Mouse (Mus musculus): ENCODE data around the gene Nkpd1.
"Not testable (repeated sequence)": the region's sequence is repeated elsewhere in the genome, so short reads cannot be mapped to it uniquely, and the experiment has no call there.

The Nkpd1 gene

DNA sequence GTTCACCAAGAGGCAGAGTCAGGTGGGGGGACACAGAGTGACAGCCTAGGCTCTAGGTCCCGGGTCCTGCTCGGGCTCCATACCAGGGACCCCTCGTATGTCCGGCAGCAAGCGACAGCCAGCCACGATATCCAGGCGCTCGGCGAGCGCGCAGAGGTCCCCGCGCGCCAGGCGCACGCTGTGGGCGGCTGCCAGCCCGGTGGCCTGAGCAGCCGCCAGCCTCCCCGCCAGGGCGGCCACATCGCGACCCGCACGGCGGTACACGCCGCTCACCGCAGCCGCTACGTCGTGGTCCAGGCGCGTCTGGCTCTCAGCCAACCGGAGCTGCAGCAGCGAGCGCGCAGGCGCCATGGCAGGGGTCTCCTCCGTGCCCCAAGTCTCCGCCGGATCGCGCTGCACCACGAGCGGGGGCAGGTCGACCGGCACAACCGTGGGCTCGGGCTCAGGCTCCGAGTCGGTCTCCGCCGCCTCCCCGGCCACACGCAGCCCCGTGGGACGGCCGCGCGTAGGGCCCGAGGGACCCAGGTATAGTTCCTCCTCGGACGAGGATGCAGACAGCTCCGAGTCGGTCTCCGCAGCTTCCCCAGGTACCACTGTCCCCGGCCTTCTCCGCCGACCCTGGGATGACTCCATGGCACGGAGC is 10.5 kb upstream of the Nkpd1 start:
- DNase-seq = no peak

DNA sequence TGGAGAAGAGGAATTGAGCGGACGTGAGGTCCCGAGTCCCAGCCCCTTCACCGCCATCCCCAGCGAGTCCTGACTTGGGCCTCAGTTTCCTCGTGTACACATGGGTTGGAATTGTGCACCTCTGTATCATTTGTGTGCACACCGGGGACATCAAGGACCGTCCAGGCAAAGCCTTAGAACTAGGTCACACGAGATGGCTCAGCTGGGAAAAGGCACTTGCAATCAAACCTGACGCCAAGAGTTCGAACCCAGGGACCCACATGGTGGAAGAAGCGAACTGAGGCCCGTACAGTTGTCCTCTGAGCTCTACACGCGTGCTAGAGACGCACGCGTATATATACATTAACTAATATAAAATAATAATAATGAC is 10.0 kb upstream of the Nkpd1 start:
- no peak for DNase-seq

DNA sequence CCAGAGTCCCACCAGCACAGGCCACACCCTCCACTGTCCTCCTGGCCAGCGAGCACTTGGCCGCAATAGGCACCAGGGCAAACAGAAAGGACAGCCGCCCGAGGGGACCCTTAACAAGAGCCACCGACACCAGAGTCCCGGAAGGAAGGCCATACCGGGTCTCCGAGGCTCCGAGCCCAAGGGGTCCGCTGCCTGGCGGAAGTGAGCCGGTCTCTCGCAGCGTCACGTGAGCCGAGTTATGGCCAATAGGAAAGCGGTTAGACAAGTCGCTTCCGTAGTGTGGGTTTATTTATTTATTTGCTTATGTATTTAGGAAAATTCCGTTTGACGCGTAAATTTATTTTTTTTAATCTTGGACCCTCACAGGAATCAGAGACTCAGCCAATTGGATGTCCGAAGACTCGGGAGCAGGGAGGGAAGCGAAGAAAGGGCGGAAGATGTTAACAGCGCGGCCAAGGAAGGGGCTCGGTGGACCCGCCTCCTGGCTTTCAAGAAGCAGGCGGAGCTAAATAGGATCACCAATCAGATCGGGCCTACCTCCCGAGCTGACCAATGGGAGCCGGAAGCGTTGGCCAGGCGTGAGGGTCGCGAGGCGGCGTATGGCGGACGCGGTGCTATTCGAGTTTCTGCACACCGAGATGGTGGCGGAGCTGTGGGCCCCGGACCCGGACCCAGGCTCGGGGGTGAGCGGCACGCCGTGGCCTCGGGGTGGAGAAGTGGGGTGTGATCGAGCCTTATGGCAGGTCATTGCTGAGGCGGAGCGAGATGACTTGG is 9.3 kb upstream of the Nkpd1 start, which contains the start of the genes Bloc1s3 and Trappc6a:
Gene Bloc1s3 (minus strand): TSS at position 218 of the 774 bp plus-strand sequence.
Gene Trappc6a (plus strand): TSS at position 246 of the 774 bp plus-strand sequence.
- peak; percentile 95 for DNase-seq

DNA sequence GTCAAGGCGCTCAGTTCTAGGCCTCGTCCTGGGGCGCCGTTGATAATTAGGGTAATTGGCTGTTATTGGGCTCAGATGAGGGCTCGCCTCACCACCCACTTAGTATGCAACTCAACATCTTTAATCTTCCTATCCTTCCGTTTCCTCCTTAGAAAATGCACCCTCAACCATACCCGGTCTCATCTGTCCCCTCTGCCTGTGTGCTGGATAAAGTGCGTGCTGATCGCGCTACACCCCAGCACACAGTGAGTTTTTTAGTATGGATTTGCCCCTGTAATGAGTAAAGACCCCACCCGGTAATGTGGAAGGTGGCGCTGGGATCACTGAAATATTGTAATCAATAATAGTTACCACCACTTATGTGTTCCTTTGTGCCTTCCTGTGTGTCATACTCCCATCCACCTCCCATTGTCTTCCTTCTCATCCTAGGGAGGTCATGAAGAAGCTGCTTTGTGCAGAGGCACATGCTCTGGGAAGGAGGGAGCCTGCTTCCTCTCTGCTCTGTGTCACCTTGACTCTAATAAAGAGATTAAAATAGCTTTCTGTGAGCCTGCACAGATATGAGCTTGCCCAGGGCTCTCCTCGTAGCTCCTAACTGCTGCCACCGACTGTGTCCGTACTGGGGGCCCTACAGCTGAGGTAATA is 8.6 kb upstream of the Nkpd1 start:
- DNase-seq = no peak

DNA sequence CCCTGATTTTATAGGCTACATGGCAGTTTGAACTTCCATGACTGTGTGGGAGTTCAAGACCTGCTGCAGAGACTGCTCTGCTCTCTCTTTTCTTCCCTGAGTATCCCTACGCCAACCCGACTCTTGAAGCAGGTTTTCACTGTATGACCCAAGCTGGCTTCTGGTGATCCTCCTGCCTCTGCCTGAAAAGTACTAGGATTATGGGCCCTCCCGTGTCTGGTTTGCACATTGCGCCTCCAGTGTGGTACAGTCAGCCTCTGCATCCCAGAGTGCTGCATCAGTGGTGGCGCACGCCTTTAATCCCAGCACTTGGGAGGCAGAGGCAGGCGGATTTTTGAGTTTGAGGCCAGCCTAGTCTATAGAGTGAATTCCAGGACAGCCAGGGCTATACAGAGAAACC is 7.9 kb upstream of the Nkpd1 start:
- no peak for DNase-seq

DNA sequence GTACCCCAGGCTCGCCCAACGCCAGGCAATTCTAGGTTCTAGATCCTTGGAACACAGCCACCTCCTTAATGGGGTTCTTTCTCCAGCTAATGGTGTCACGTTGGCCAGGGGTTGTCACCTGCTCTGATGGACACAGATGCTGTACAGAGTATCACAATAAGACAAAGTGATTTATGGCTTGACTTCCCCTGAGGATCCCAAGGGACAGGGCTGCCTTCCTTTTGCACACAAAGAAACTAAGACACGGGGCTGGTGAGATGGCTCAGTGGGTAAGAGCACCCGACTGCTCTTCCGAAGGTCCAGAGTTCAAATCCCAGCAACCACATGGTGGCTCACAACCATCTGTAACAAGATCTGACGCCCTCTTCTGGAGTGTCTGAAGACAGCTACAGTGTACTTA is 5.7 kb upstream of the Nkpd1 start:
- DNase-seq = not testable (repeated sequence)

DNA sequence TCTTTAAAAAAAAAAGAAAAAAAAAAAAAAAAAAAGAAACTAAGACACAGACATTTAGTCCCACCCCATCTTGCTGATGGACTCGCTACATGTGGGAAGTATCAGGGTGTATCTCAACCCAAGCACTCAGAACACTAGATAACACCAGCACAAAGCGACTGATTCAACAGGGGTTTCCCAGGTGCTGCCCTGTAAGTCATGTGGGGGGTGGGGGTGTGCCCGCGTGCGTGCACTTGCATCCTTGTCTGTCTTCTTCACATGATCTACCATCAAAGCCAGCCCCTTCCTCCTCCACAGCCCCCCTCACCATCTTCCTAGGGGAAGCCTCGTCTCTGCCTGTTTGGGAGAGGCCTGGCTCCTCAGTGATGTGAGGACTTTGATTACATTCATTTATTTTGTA is 5.3 kb upstream of the Nkpd1 start:
- DNase-seq = no peak

DNA sequence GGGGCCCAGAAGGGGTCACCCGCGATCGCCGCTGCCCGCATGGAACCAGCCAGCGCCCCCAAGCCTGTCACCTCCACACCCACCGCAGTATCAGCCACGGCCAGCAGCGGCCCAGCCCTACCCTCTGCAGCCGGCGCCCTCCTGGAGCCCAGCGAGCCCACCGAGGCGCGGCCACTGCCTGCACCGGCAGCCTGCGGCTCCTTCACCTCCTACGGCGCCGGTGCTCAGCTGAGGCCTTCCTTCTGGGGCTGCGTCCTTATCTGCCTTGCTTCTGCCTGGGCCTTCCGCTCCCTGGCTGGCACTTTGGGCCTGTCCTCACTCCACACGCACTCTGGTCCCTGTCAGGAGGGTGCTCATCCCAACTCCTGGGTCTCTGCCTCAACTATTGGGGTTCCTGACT is 2.4 kb downstream of the Nkpd1 start:
- DNase-seq = no peak

DNA sequence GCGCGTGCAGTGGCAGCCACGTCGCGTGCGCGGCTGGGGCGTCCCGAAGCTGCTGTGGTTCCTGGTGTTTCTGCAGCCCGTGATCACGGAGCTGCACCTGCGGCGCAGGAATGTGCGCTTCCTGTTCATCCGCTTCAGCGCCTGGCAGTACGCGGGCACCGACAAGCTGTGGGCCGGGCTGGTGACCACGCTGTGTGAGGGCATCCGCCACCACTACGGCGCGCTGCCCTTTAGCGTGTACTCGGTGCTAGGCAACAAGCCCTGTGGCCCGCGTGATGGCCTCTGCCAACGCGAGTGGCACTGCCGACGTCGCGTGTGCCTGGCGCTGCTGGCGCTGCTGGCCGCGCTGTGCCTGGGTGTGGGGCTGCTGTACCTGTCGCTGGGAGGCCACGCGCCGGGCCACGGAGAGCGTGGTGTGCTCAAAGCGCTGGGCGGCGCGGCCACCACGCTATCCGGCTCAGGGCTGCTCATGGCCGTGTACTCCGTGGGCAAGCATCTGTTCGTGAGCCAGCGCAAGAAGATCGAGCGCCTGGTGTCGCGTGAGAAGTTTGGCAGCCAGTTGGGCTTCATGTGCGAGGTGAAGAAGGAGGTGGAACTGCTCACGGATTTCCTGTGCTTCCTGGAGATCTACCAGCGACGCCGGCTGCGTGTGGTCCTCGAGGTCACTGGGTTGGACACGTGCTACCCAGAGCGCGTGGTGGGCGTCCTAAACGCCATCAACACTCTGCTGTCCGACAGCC is 5.5 kb downstream of the Nkpd1 start:
- DNase-seq = no peak

DNA sequence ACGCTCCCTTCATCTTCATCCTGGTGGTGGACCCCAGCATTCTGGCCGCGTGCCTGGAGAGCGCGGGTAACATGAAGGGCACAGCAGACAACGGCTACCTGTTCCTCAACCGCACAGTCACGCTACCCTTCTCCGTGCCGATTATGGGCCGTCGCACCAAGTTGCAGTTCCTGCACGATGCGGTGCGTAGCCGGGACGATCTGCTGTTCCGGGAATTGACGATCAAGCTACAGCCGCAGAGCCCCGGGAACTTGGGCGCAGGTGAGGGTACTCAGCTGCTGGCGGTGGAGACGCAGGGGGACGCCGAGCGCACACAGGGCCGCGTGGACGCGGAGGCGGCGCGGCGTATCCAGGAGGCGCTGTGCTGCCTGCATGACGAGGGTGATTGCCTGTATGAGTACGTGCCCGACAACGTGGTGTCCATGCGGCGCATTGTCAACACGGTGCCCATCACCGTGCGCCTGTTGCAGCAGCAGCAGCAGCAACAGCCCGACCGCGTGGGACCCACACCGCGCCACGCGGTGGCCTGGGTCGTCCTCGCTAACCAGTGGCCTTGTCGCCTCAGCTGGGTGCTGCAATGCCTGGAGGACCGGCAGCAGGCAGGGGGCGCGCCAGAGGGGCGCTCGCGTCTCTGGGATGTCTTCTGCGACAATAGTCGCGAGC is 6.2 kb downstream of the Nkpd1 start:
- peak; percentile 65 for DNase-seq

DNA sequence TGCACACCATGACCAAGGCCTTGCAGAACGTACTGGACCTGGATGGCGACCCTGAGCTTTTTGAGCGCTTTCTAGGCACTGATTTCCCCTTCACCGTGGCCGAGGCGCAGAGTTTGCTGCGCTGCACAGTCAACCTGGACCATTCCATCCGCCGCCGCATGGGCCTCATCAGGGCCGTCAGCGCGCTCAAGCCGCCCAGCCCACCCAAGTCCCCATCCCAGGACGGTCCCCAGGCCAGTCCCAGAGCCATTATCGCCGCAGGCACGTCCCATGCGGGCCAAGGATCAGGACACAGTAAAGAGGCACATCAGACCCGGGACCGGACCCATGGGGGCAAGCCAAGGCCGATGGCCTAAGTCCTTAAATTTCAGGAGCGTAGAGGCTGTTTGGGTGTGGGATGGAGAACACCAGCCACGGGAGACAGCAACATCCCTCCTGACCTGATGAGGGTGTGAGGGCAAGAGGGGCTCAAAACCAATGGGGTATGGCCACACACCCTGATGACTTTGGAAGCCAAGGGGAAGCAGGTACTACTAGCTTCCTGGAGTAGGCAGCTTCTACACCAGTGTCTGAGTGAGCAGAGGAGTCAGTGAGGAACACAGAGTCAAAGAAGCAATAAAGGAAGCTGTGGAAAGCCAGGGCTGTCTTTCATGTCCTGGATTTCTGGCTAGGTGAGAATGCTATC is 6.9 kb downstream of the Nkpd1 start:
- DNase-seq = no peak

DNA sequence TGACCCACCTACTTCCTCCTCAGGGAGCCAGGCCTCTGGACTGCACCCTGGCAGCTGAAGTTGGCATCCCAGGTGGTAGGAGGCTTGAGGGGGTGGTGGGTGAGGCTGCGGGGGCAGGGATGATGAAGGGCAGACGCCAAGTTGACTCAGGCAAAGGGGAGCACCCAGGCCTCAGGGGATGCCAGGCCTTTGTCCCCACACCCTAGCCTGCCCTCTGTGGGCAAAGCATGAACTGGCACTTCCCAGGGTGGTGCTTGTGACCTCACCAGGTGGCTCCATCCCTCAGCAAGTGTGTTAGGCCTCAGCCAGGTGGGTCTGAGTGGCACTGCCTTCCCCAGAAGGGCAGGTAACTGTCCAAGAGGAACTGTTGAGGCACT is 7.5 kb downstream of the Nkpd1 start:
- no peak for DNase-seq

DNA sequence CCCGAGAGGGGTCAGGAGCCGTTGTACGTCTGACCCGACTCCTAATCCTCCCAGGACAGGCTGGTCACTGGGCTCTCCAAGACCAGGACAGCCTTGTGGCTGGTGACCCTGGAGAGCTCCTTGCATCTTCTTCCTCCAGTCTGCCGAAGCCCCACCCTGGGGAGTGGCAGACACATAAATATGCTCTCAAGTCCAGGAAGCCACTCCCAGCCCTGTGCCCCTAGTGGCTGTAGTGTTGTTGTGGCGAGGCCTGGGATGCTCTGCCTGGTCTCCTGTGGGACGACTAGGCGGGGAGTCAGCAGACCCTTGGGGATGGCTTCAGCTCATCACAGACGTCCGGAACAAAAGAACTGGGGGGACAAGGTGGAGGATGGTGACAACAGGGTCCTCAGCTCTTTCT is 13.4 kb downstream of the Nkpd1 start:
- no peak for DNase-seq

DNA sequence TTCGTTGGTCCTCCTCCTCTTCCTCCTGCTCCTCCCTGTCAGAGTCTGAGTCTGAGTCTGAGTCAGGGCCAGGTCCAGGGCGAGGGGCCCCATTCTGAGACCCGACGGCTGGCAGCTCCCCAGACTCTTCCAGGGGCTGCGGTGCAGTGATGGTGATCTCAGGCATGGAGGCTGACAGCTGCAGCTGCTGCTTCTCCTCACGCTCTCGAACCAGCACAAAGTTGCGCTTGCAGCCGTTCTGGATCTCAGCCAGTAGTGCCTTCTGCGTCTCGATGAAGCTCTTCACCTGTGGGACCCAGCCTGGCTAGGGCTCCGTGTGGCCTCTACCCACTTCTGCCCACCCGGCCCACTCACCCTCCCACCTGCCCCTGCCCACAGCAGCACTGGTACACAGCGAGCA is 14.6 kb downstream of the Nkpd1 start:
- no peak for DNase-seq

DNA sequence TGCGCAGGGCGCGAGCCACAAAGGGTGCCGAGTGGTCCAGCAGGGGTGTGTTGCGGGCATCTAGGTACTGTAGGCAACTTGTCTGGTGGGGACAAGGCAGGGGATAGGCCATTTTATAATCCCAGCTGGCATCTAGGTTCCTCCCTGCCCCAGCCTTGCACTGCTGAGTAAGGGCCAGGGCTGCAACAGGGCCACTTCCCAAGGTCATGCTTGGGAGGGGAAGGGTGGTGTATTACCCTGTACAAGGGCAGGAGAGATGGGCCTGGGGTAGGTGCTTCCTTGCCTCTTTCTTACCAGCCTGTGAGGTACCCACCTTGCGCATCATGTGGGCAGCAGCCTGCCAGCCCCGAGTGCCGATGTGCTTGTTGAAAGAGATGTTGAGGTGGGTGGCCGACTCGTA is 17.0 kb downstream of the Nkpd1 start:
- DNase-seq = no peak

DNA sequence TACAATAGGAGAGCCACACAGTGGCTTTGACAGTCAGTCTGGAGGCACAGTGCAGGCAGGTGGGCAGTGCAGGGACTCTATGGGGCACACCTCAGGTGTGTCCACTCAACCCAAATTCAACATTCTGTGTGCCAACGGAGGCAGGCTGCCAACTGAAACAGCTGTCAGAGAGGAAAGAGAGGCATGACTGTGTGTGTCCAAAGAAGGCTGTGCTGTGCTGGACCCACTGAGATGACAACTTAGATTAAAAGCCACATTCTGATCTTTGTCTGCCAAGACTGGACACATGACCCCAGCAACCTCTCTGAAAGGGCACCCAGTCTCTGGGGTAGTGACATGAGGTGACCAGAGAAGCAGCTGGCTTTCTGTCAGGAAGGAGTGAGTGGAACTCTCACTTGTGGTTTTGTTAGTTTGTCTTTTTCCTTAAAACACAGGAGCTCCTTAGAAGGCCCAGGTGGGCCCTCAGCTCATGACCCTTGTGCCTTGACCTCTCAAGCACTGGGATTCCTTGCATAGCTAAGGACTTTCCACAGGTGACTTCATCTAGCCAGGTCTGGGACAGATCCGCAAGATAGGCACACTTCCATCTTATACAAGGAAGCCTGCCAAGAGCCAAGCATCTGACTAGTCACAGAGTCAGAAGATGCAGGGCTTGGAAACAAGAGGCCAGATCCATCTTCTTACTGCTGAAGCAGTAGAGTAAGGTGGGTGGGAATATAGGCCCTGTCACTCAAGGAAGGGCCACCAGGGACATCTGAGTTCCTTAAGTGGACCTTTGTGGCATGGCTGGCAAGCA is 23.3 kb downstream of the Nkpd1 start:
- peak; percentile 25 for DNase-seq

DNA sequence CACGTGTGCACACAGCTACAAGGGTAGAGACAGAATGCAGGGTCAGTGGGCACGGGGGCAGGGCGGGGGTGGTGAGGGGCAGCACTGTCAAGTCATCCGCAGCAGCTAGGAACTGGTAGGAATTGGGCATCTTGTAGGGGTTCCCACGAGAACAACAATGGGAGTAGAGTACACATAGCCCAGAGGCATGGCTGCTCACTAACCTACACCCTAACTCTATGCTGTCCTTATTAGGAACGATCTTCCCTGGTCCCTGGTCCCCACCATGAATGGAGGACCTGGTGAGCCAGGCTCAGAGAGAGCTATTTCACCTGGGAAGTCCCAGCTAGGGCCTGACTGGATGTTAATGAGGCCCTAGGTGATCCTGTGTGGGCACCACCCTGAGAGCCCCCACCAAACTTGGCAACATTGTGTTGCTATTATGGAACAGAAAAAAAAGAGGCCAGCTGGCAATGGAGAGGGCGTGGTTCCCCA is 24.1 kb downstream of the Nkpd1 start:
- no peak for DNase-seq

DNA sequence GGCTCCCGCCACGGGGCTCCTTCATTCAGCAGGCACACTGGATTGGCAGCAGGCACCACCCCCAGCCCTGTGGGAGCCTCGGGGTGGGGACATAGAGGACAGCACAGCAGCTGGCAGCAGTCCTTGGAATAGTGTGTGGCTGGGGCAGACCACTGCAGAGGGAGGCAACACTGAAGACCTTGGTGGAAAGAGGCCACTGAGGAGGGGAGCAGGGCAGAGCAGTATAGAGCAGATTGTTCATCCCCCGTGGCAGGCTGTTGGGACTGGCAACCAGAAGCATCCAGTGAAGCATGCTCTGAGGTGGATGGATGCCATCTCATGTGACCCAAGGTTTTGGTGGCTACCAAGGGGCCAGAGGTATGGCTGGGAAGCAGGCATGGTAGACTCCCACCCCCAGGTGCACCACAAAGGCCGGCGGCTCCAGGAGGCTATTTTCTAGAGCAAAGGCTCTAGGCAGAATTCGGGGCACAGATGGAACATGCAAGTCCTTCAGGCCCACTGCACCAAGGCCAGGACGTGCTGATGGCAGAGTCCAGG is 24.6 kb downstream of the Nkpd1 start:
- DNase-seq = peak; percentile 23

DNA sequence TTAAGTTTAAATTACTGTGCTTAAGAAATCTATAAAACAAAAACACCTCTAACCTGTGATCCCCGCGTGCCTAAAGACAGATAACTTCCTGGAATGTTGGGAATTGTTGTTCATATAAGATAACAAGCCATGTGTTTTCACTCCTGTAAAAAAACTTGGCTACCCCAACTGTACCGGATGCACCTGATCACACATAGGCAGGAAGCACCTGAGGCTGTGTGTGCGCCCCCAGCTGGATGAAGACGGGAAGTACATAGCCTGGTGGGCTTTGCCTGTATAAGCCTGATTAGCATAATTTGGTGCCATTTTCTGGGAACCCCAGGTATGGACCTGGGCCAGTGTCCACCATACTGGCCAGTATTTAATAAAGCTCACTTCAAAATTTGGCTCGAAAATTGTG is 25.9 kb downstream of the Nkpd1 start:
- DNase-seq = no peak

DNA sequence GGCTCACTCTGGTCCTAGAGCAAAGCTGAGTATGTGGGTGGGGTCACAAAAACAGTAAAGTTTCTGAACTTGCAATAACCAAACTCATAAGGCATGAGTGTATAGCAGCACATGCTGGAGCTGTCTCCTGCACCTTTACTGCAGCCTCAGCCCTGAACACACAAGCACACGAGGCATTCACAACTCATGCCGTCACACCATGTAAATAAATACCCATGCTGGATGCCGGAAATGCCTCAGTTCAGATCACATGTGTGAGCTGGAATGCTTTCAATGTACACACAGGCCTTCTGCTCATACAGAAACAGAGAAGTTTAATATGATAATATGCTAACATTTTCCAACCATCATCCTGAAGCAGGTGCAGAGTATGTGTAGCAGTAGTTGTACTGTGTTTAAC is 28.4 kb downstream of the Nkpd1 start:
- DNase-seq = no peak

DNA sequence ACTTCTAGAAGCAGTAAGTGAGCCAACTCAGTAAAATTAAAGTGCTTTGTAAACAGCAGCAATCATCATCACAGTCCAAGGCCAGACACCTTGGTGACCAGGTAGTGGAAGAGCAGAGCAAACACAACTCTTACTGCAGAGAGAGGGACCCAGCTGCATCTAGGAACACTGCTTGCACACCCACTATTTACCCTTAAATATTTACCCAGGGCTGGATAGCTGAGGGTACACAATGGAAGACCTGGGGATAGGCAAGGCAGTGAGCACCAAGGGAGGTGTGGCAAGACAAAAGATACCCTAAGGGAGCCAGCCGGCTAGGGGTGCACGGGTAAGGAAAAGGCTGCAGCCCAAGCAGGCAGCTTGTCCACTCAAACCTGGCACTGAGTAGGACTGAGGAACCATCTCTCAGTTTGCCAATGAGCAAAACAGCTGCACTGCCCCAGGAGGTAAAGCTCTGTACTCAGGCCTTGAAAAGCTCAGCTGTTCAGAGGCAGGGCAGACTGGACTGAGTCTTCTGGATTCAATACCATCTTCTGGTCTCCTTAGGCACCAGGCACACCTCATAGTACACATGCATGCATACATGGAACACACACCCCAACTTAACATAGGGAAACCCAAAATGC is 29.8 kb downstream of the Nkpd1 start:
- no peak for DNase-seq

All from kidney, adult 18-20 months (tissue).